Mouse (Mus musculus): Measurements from ENCODE around the gene Dus3l. TPM values are rescaled to one million over a fixed set of nuclear protein-coding genes. Genes with fewer than 3 reads are reported as not detected.

The Dus3l gene
- 10 to 100 TPM; 37.5 to 47.0 TPM for polyA plus RNA-seq (2017; shearing (Covaris generic))

DNA sequence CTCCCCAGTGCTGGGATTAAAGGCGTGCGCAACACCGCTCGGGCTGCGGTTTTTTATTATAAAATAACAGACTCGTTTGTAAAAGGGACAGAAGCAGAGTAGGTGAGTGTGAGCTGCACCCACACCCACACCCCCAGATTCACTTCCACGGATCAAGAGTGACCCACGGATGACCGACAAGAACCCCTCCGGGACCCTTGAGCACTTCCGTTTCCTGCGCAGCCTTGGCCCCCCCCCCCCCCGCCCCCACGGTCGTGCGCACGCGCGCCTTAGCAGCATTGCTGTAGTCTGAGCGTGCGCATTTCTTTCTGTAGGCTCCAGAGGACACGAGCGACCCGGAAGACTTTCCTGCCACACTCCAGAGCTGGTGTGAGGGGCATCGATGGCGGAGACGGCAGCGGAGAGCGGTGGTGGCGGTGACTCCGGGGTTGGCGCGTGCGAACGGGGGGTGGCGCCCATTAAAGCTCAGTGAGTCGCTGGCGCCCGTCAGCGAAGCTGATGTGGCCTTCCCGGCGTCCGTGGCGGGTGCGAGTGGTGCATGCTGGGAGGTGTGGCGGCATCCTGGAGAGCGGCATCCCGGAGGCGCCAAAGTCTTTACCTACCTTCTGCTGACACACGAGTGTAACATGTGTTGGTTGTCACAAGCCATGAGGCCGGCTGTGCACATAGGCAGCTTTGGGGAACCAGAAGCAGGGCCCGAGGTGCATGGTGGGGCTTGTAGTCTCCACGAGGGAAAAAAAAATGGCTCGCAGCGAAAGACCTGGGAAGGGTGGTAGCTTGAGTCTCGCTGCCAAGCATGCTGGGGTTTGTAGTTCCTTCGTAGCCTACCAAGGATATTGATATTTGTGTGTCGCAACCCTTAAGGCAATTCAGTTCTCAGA, at the start of gene Dus3l:
TSS of gene Dus3l (plus strand) at position 284 of the 881 bp plus-strand sequence.

DNA sequence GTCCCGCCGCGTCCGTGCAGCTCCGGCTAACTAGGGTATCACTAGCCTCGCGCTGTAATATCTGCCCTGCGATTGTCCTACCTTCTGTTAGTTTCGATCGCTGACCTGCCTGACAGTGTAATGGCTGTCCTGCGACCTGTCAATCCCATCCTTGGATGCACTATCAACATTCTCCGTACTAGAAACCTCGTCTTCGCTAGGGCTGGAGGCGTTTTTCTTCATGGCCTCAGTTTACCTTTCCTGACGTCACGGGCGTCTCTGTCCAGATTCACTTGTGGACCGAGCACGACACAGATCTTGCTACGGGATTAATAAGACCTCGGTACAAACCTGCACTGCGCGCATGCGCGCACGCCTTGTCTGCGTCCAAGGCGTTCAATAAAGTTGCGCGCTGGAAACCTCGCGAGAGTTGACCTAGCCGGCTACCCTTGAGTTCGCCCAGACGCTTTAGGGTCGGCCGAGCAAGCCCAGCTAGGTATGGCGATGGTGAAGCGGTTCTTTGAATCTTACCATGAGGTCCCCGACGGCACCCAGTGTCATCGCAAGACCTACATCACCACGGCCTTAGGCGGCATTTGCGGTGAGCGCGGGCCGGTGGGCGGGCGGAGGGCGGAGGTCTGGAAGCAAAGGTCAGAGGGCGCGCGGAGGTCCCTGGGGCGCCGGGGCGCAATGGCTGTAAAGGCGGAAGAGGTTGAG, 47.0 kb upstream of the Dus3l start, which contains the start of the genes Ndufa11 and Vmac:
TSS of gene Ndufa11 (plus strand) at position 405 of the 696 bp plus-strand sequence.
TSS of gene Vmac (minus strand) at position 660 of the 696 bp plus-strand sequence.

DNA sequence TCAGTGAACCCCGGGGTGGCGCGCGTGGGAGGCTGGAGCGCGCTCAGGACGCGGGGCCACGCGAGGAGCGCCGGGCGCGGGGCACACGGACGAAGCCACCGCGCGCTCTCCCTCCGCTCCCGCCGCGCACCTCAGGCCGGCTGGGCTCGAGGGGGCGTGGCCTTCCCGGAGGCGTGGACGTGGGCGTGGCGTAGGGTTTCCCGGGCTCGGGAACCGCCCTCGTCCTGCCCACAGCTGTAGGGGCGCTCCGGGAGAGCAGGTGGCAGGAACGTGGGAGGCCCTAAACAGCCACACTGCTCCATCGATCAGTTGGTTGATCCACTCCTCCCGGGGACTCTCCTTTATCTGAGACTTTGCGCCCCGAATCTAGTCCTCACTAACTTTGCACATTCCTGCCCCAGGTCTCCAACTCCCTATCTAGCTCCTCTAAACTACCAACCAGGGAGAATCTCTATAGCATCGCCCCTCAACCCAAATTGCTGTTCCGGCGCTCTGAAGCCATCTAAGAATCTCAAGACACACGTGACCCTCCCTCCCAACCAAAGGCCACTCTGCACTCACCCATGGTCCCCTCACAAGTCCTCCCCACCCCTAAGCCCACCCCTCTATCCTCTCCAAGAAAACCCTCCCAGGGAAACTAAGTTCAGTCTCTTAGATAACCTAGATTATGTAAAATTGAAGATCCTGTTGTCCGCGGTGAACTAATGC, 7.0 kb upstream of the Dus3l start, which contains the start of gene Nrtn:
TSS of gene Nrtn (minus strand) at position 115 of the 708 bp plus-strand sequence.

DNA sequence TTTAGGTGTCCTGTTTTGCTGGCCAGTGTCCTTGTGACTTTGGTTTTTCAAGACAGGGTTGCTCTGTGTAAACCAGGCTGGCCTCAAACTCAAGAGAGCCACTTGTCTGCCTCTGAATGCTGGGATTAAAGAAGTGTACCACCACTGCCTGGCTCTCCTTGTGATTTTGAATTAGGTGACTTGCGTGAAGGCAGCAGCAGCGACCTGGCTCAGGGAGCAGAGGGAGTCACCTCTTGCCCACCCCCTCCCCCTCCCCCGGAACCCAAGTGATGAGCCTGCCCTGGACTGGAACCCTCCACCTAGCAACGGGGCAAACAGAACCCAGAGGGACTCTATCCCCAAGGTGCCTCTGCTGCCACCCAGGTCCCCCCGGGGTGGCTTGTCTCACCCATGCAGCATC, 5.4 kb downstream of the Dus3l start, which contains the start of gene Prr22:
TSS of gene Prr22 (plus strand) at position 301 of the 400 bp plus-strand sequence.

Other genes with a start within 250 kb of the Dus3l start
- gene Gm20219, start 210.4 kb upstream of the Dus3l start, polyA plus RNA-seq (2017; shearing (Covaris generic)): under 1 TPM; 0.63 to 1.00 TPM
- gene Safb2, start 180.2 kb upstream of the Dus3l start, polyA plus RNA-seq (2017; shearing (Covaris generic)): 100 to 1,000 TPM; 107 to 129 TPM
- 100 to 1,000 TPM; 124 to 148 TPM for gene Safb, start 179.9 kb upstream of the Dus3l start, polyA plus RNA-seq (2017; shearing (Covaris generic))
- gene 2410015M20Rik, start 155.0 kb upstream of the Dus3l start, polyA plus RNA-seq (2017; shearing (Covaris generic)): 100 to 1,000 TPM; 189 to 264 TPM
- gene Rpl36, start 151.3 kb upstream of the Dus3l start, polyA plus RNA-seq (2017; shearing (Covaris generic)): 1,000 to 10,000 TPM; 1,401 to 2,699 TPM
- 10 to 100 TPM; 34.4 to 41.3 TPM for gene Lonp1, start 137.9 kb upstream of the Dus3l start, polyA plus RNA-seq (2017; shearing (Covaris generic))
- gene Catsperd, start 136.6 kb upstream of the Dus3l start, polyA plus RNA-seq (2017; shearing (Covaris generic)): under 1 TPM; 0.16 to 0.36 TPM
- gene Ranbp3, start 91.5 kb upstream of the Dus3l start, polyA plus RNA-seq (2017; shearing (Covaris generic)): 10 to 100 TPM; 79.3 to 90.3 TPM
- gene Ndufa11, start 47.0 kb upstream of the Dus3l start, polyA plus RNA-seq (2017; shearing (Covaris generic)): 100 to 1,000 TPM; 284 to 322 TPM
- gene Vmac, start 46.7 kb upstream of the Dus3l start, polyA plus RNA-seq (2017; shearing (Covaris generic)): 10 to 100 TPM; 11.9 to 18.9 TPM
- gene Nrtn, start 7.2 kb upstream of the Dus3l start, polyA plus RNA-seq (2017; shearing (Covaris generic)): not detected
- 1 to 10 TPM in 1 of 2 experiments, under 1 TPM in 1; 0.69 to 1.7 TPM for gene Prr22, start 5.5 kb downstream of the Dus3l start, polyA plus RNA-seq (2017; shearing (Covaris generic))
- 1 to 10 TPM in 1 of 2 experiments, under 1 TPM in 1; 0.95 to 1.7 TPM for gene Rfx2, start 66.3 kb downstream of the Dus3l start, polyA plus RNA-seq (2017; shearing (Covaris generic))
- not detected for gene Acsbg2, start 109.7 kb downstream of the Dus3l start, polyA plus RNA-seq (2017; shearing (Covaris generic))
- gene 1700061G19Rik, start 110.7 kb downstream of the Dus3l start, polyA plus RNA-seq (2017; shearing (Covaris generic)): under 1 TPM; 0.10 to 0.27 TPM
- 10 to 100 TPM; 31.3 to 45.7 TPM for gene Mllt1, start 170.7 kb downstream of the Dus3l start, polyA plus RNA-seq (2017; shearing (Covaris generic))
- not detected for gene Acer1, start 217.4 kb downstream of the Dus3l start, polyA plus RNA-seq (2017; shearing (Covaris generic))
- 10 to 100 TPM; 46.4 to 81.8 TPM for gene Clpp, start 225.5 kb downstream of the Dus3l start, polyA plus RNA-seq (2017; shearing (Covaris generic))
- gene Alkbh7, start 232.6 kb downstream of the Dus3l start, polyA plus RNA-seq (2017; shearing (Covaris generic)): 10 to 100 TPM; 25.2 to 32.7 TPM
- not detected for gene Pspn, start 235.3 kb downstream of the Dus3l start, polyA plus RNA-seq (2017; shearing (Covaris generic))
- gene Gtf2f1, start 246.5 kb downstream of the Dus3l start, polyA plus RNA-seq (2017; shearing (Covaris generic)): 10 to 100 TPM; 78.7 to 81.9 TPM
- gene Gm17949, start 246.7 kb downstream of the Dus3l start, polyA plus RNA-seq (2017; shearing (Covaris generic)): under 1 TPM in 1 of 2 experiments, not detected in 1; 0.25 TPM